Comparison of ENCODE assay signal across 18 mouse cellular contexts in genomic region chr8:84909949-84910348, GRCm38 (mm10). TPM values are rescaled to one million over a fixed set of nuclear protein-coding genes. Genes with fewer than 3 reads are reported as not detected.
DNase-seq lines count a peak whose midpoint lies in the region; ATAC-seq and TF ChIP-seq lines count a peak whose summit lies in the region.
"Had no signal": no experiment of that assay in that cellular context is flagged by ENCODE, and none has a peak within 500 bp of the region (broad histone marks: within the 10 kb centered on the region; RNA-seq: fewer than 3 reads in every experiment).

No protein-coding gene starts in this region.

- TF ChIP-seq POLR2A in bone marrow, adult 2 months (IDR thresholded peaks at IDR 0.05; ENCODE audit: borderline replicate concordance, control insufficient read depth, low read depth, low read length), result no peak

- no peak for TF ChIP-seq CTCF in bone marrow, adult 2 months (IDR thresholded peaks at IDR 0.05; ENCODE audit: control insufficient read depth, insufficient read depth, low read length)

- peak overlapping the region; percentile 90 for H3K27ac ChIP-seq in bone marrow, adult 2 months (ENCODE audit: control insufficient read depth, insufficient read depth, low read depth, low read length, poor library complexity)
- H3K27ac ChIP-seq: intestine, embryonic 15.5 days had no signal

- peaks cover 3% of the 10 kb centered on the region for H3K4me1 ChIP-seq in bone marrow, adult 2 months (ENCODE audit: control insufficient read depth, insufficient read depth, low read length)

- no peak overlapping the region for H3K4me3 ChIP-seq in bone marrow, adult 2 months (replicated peaks; ENCODE audit: control insufficient read depth, low read depth, low read length)

- intact Hi-C loops in gastrocnemius, postnatal 14 days (cut with DNase I; ENCODE audit: low total_unique reads), result no loop called here

- peak; percentile 16 for ATAC-seq in megakaryocyte progenitor cell, adult 5-6 weeks (replicated peaks; ENCODE audit: poor library complexity)
- ATAC-seq: forebrain, postnatal 0 days; intestine, embryonic 15.5 days had no signal

- peak; percentile 33 for DNase-seq in spleen, adult 12 weeks (ENCODE audit: low spot score)
- DNase-seq in spleen, adult 18-20 months, result no peak
- DNase-seq in fat pad, adult 2 months (ENCODE audit: extremely low read depth, low read depth, low spot score), result peak; percentile 77
- no peak for DNase-seq in urinary bladder, postnatal 10 days (ENCODE audit: low spot score)
- DNase-seq in gastrocnemius, postnatal 14 days, result no peak
- no peak for DNase-seq in natural killer cell, adult 2 months (ENCODE audit: low spot score in 2 of 2)
- DNase-seq: adrenal gland, postnatal 10 days; forebrain, postnatal 0 days; kidney, postnatal 14 days; layer of hippocampus, postnatal 36 days; midbrain, embryonic 14.5 days; right cerebral cortex, postnatal 14 days had no signal

- 64% methylated on average over 5 of the region's 5 CpGs for WGBS in bone marrow, adult 2 months

RNA-seq across cellular contexts. Expression of gene Dnase2a, which starts 1.6 kb away (rescaled TPM):
- 35.0 and 54.0 TPM in 2 replicates for polyA plus RNA-seq in bone marrow, adult 2 months (2011; ENCODE audit: insufficient read depth, insufficient read length, low replicate concordance, missing spikeins)
- 16.8 and 23.7 TPM in 2 replicates for total RNA-seq in megakaryocyte progenitor cell, adult 5-6 weeks (2015)
- 52.7 and 73.5 TPM in 2 replicates for total RNA-seq in megakaryocyte progenitor cell, adult 5-6 weeks (2017)
- total RNA-seq in gastrocnemius, postnatal 14 days (2021), result 1 to 10 TPM; 5.7 to 6.9 TPM

RNA-seq across cellular contexts. Expression of gene Klf1, which starts 8.2 kb away (rescaled TPM):
- 142 and 168 TPM in 2 replicates for polyA plus RNA-seq in bone marrow, adult 2 months (2011; ENCODE audit: insufficient read depth, insufficient read length, low replicate concordance, missing spikeins)
- 12.3 and 22.4 TPM in 2 replicates for total RNA-seq in megakaryocyte progenitor cell, adult 5-6 weeks (2015)
- 14.0 and 30.8 TPM in 2 replicates for total RNA-seq in megakaryocyte progenitor cell, adult 5-6 weeks (2017)
- under 1 TPM in 1 of 2 experiments, not detected in 1; 0.23 TPM for total RNA-seq in gastrocnemius, postnatal 14 days (2021)
- total RNA-seq: forebrain, postnatal 0 days had no signal

RNA-seq across cellular contexts. Expression of gene Gcdh, which starts 16.2 kb away (rescaled TPM):
- 19.1 and 33.0 TPM in 2 replicates for polyA plus RNA-seq in bone marrow, adult 2 months (2011; ENCODE audit: insufficient read depth, insufficient read length, low replicate concordance, missing spikeins)
- total RNA-seq in megakaryocyte progenitor cell, adult 5-6 weeks (2015), result 17.4 and 19.0 TPM in 2 replicates
- total RNA-seq in megakaryocyte progenitor cell, adult 5-6 weeks (2017), result 27.8 TPM in 2 replicates
- total RNA-seq in gastrocnemius, postnatal 14 days (2021), result 10 to 100 TPM; 23.3 to 30.0 TPM

RNA-seq across cellular contexts. Expression of gene Mast1, which starts 27.2 kb away (rescaled TPM):
- polyA plus RNA-seq in bone marrow, adult 2 months (2011; ENCODE audit: insufficient read depth, insufficient read length, low replicate concordance, missing spikeins), result not detected in 2 replicates
- total RNA-seq in megakaryocyte progenitor cell, adult 5-6 weeks (2015), result not detected in 2 replicates
- 0.03 TPM in 1 of 2 replicates, not detected in the other for total RNA-seq in megakaryocyte progenitor cell, adult 5-6 weeks (2017)
- under 1 TPM in 1 of 2 experiments, not detected in 1; 0.07 TPM for total RNA-seq in gastrocnemius, postnatal 14 days (2021)

RNA-seq across cellular contexts. Expression of gene Rtbdn, which starts 36.8 kb away (rescaled TPM):
- polyA plus RNA-seq in bone marrow, adult 2 months (2011; ENCODE audit: insufficient read depth, insufficient read length, low replicate concordance, missing spikeins), result not detected in 2 replicates
- not detected in 2 replicates for total RNA-seq in megakaryocyte progenitor cell, adult 5-6 weeks (2015)
- not detected in 2 replicates for total RNA-seq in megakaryocyte progenitor cell, adult 5-6 weeks (2017)
- total RNA-seq in gastrocnemius, postnatal 14 days (2021), result not detected
- total RNA-seq: hematopoietic stem cell, adult 5-6 weeks; liver, adult 2 months had no signal
- polyA plus RNA-seq: gonadal fat pad, adult 2 months; liver, adult 2 months had no signal

Comparison
In these comparisons a context has a peak if more than half of its experiments do, and no peak if none do; other contexts are left out.
1. DNase-seq: peak in spleen, adult 12 weeks (single experiment) and fat pad, adult 2 months (single experiment); none in spleen, adult 18-20 months (0 of 2), urinary bladder, postnatal 10 days (single experiment), gastrocnemius, postnatal 14 days (single experiment) and natural killer cell, adult 2 months (0 of 2).
2. RNA of gene Klf1, which starts 8.2 kb away (total RNA-seq): 12.3 to 30.8 TPM in megakaryocyte progenitor cell, adult 5-6 weeks; 0.23 TPM in gastrocnemius, postnatal 14 days; every median in the first group is over 10 times any median in the second.